Mouse (Mus musculus) brain, embryonic 14.5 days (tissue): ENCODE measurements around the gene Pcbp3.

ENCODE experiments used
- CTCF ChIP-seq: fragments of 200-500 bp; IDR thresholded peaks from 2 replicates; pipeline ENCODE4 v1.5.1; 2012; ENCODE audit warnings: inconsistent platforms, mild to moderate bottlenecking, moderate library complexity, borderline replicate concordance; ENCODE audit not compliant: insufficient read depth, insufficient read length; ENCODE audit errors: extremely low read depth
- POLR2A ChIP-seq: fragments of 200-500 bp; IDR thresholded peaks from 2 replicates; pipeline ENCODE4 v1.6.1; 2012; ENCODE audit warnings: mild to moderate bottlenecking, inconsistent platforms, borderline replicate concordance; ENCODE audit not compliant: poor library complexity, insufficient read depth, insufficient read length, severe bottlenecking; ENCODE audit errors: extremely low read depth

GRCm38 (mm10) chr10:76725097-76725496 is 236.6 kb downstream of the Pcbp3 start:
- TF ChIP-seq CTCF (no peak), POLR2A (no peak)
